Mouse (Mus musculus) ES-Bruce4 (cell line): ENCODE data around the gene Mcu.

Experiments
- CTCF ChIP-seq: IDR thresholded peaks from one replicate; pipeline ENCODE4 v1.8.1; 2011; ENCODE audit warnings: low read depth, low read length
- EP300 ChIP-seq: IDR thresholded peaks from 2 replicates; pipeline ENCODE4 v1.6.1; 2011; ENCODE audit warnings: low read depth, low read length; ENCODE audit not compliant: insufficient read depth
- POLR2A ChIP-seq: IDR thresholded peaks from one replicate; pipeline ENCODE4 v1.8.1; 2011; ENCODE audit warnings: low read length; ENCODE audit not compliant: insufficient read depth

- TF ChIP-seq CTCF (no peak), EP300 (no peak), POLR2A (no peak)
Observed at GRCm38 (mm10) chr10:59615411-59615810, 1.1 kb downstream of the Mcu start.
